1 mouse cellular context compared by ENCODE assay signal in the genomic region with DNA sequence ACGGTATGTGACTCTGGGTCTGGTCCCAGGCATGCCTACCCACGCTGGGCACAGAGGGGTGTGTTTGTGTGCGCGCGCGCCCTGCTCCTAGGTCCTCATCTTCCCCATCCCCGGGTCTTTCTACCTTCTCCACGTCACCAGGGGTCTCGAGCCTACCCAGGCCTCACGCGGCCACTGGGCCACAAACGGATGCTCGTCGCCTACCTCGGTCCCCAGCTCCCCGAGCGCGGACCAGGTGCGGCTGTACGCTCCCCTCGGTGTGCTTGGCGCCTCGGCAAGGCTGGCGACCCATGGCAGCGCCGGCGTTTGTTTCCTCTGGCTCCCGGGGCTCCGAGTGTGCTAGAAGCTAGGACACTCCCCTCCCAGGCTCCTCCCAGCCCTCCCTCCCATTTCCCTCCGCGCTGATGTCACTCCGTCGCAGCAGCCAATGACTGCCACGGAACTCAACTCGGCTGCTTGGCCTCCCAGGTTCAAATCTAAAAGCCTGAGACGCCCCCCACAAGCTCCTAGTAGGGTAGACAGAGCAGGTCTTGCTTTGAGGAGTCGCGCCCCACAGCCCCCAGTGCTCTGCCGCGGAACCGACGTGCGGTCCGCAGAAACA.
TF ChIP-seq lines count a peak whose summit lies in the region.

Gene Cdc42ep4, minus strand, starts transcription at position 398 of the 601 bp plus-strand sequence.

TF ChIP-seq in MEL, 35 proteins besides CTCF, POLR2A, EP300 and RAD21 (continued from another document):
- no peak for TF ChIP-seq USF2 (IDR thresholded peaks at IDR 0.05; ENCODE audit: borderline replicate concordance in 1 of 2, insufficient read depth in 1 of 2, low read depth in 1 of 2, low read length in 2 of 2)
- TF ChIP-seq ETS1 (IDR thresholded peaks at IDR 0.05; ENCODE audit: low read depth, low read length), result peak; percentile 76; the same call in 1 of the 2 replicates
- peak; percentile 70 for TF ChIP-seq TCF12 (IDR thresholded peaks at IDR 0.05; ENCODE audit: low read depth, low read length)
- TF ChIP-seq NRF1 (IDR thresholded peaks at IDR 0.05; ENCODE audit: insufficient read depth, low read depth, low read length, poor library complexity, severe bottlenecking), result peak; percentile 35; the same call in 1 of the 2 replicates
- TF ChIP-seq USF1 (IDR thresholded peaks at IDR 0.05; ENCODE audit: low read depth, low read length), result no peak
- 0 out of 2 replicates have a peak, but pooled peaks have one; percentile 3 for TF ChIP-seq BHLHE40 (IDR thresholded peaks at IDR 0.05; ENCODE audit: borderline replicate concordance, low read depth, low read length)
- TF ChIP-seq CHD1 (IDR thresholded peaks at IDR 0.05; ENCODE audit: low read depth, low read length), result peak; percentile 91; the same call in 1 of the 2 replicates
- TF ChIP-seq MYC (IDR thresholded peaks at IDR 0.05; ENCODE audit: low read depth, low read length), result peak; percentile 21; the same call in 1 of the 2 replicates
